Mouse (Mus musculus): ENCODE measurements at regions not wholly inside any gene's neighbourhood (a gene's known extent, or its start where the extent isn't known, plus 50 kb on each side); places are given as distances from the start of the nearest gene placed in this dataset.

DNA sequence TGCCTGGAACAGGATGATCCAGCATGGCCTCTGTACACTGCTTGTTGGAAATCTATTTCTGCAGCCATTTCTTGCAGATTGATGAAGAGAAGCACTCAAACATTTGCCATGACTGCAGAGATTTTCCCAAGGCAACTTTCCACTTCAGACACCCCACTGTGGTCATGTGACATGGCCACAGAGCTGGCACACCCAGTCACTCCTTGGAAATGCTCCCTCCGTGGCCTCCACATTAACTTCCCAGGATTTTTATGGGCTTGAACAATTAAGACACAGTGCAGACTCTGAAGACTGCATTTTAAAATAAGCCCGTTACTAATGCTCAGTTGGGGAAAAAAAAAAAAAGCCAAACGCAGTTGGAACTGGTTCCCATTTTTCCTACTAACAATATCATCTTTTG is 80.2 kb upstream of the Sptlc3 start:
- no peaks in the 10 kb centered on the region for H3K9me3 ChIP-seq (replicated peaks; ENCODE audit: insufficient read depth, low read length)
- no peak overlapping the region for H3K27ac ChIP-seq (ENCODE audit: control insufficient read depth, low read depth, low read length)
- no peaks in the 10 kb centered on the region for H3K36me3 ChIP-seq (ENCODE audit: control insufficient read depth in 1 of 2, insufficient read depth in 2 of 2, low read length in 2 of 2)
- TF ChIP-seq USF1 (IDR thresholded peaks at IDR 0.05; ENCODE audit: low read depth, low read length), result no peak
- no peak for TF ChIP-seq ZKSCAN1 (IDR thresholded peaks at IDR 0.05; ENCODE audit: low read depth, low read length)
- TF ChIP-seq MAFK (IDR thresholded peaks at IDR 0.05; ENCODE audit: borderline replicate concordance, low read depth, low read length), result no peak
- no peak for TF ChIP-seq POLR2AphosphoS2 (IDR thresholded peaks at IDR 0.05; ENCODE audit: low read length)
- TF ChIP-seq GATA1 (IDR thresholded peaks at IDR 0.05; ENCODE audit: low read depth, low read length), result no peak
- TF ChIP-seq JUND (IDR thresholded peaks at IDR 0.05; ENCODE audit: low read depth, low read length), result no peak
- no peak for TF ChIP-seq HCFC1 (IDR thresholded peaks at IDR 0.05; ENCODE audit: low read depth, low read length)
- no peak for TF ChIP-seq TBP (IDR thresholded peaks at IDR 0.05; ENCODE audit: low read depth, low read length)
- TF ChIP-seq SMC3 (IDR thresholded peaks at IDR 0.05; ENCODE audit: low read depth, low read length), result no peak
- no peak for TF ChIP-seq ELF1 (IDR thresholded peaks at IDR 0.05; ENCODE audit: low read depth, low read length)
- no peak for TF ChIP-seq RAD21 (IDR thresholded peaks at IDR 0.05; ENCODE audit: low read depth, low read length)
- TF ChIP-seq ZNF384 (IDR thresholded peaks at IDR 0.05; ENCODE audit: low read depth, low read length), result no peak
- TF ChIP-seq ZC3H11A (IDR thresholded peaks at IDR 0.05; ENCODE audit: low read depth, low read length), result no peak
- TF ChIP-seq ETS1 (IDR thresholded peaks at IDR 0.05; ENCODE audit: low read depth, low read length), result no peak
- TF ChIP-seq ZMIZ1 (IDR thresholded peaks at IDR 0.05; ENCODE audit: low read depth, low read length), result no peak
- no peak for TF ChIP-seq TCF12 (IDR thresholded peaks at IDR 0.05; ENCODE audit: low read depth, low read length)
- H3K9ac ChIP-seq (ENCODE audit: control insufficient read depth, low read depth, low read length, poor library complexity, severe bottlenecking), result no peak overlapping the region
- no peak for DNase-seq (ENCODE audit: low read depth, low spot score)
- H3K79me2 ChIP-seq (ENCODE audit: control insufficient read depth, insufficient read depth, low read length, poor library complexity), result no peaks in the 10 kb centered on the region
- no peaks in the 10 kb centered on the region for H3K4me1 ChIP-seq (ENCODE audit: control insufficient read depth in 1 of 2, insufficient read depth in 2 of 2, low read length in 2 of 2)
- H3K4me3 ChIP-seq (ENCODE audit: control insufficient read depth in 1 of 2, insufficient read depth in 1 of 2, low read depth in 2 of 2, low read length in 2 of 2), result no peak overlapping the region
- no peaks in the 10 kb centered on the region for H3K27me3 ChIP-seq (ENCODE audit: control insufficient read depth in 1 of 2, insufficient read depth in 2 of 2, low read length in 2 of 2)

DNA sequence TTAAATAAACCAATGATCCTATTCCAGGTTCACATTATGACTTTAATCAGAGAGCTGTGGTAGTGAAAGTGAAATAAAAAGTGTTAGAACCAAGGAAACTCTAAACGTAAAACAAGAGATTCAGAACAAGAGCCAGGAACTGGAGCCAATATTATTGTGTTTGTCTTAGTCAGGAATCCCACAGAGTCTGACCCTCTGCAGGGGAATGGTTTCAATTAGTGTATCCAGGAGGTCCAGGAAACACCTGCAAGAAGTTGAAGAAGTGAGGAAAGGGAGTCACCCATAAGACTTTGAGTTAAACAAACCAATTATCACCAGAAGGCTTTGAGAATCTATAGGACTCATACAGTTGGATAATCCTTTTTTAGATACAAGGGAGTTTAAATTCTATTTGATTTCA is 76.2 kb upstream of the Sptlc3 start:
- H3K27ac ChIP-seq (ENCODE audit: control insufficient read depth, low read depth, low read length), result no peak overlapping the region
- no peaks in the 10 kb centered on the region for H3K27me3 ChIP-seq (ENCODE audit: control insufficient read depth in 1 of 2, insufficient read depth in 2 of 2, low read length in 2 of 2)
- DNase-seq (ENCODE audit: low read depth, low spot score), result no peak
- TF ChIP-seq JUND (IDR thresholded peaks at IDR 0.05; ENCODE audit: low read depth, low read length) (no peak), ZC3H11A (IDR thresholded peaks at IDR 0.05; ENCODE audit: low read depth, low read length) (no peak), ZNF384 (IDR thresholded peaks at IDR 0.05; ENCODE audit: low read depth, low read length) (no peak), TBP (IDR thresholded peaks at IDR 0.05; ENCODE audit: low read depth, low read length) (no peak), E2F4 (IDR thresholded peaks at IDR 0.05; ENCODE audit: borderline replicate concordance, low read depth, low read length) (no peak), SIN3A (IDR thresholded peaks at IDR 0.05; ENCODE audit: low read length) (no peak)
- no peaks in the 10 kb centered on the region for H3K9me3 ChIP-seq (replicated peaks; ENCODE audit: insufficient read depth, low read length)
- no peak overlapping the region for H3K4me3 ChIP-seq (ENCODE audit: control insufficient read depth in 1 of 2, insufficient read depth in 1 of 2, low read depth in 2 of 2, low read length in 2 of 2)
- H3K4me1 ChIP-seq (ENCODE audit: control insufficient read depth in 1 of 2, insufficient read depth in 2 of 2, low read length in 2 of 2), result no peaks in the 10 kb centered on the region
- H3K79me2 ChIP-seq (ENCODE audit: control insufficient read depth, insufficient read depth, low read length, poor library complexity), result no peaks in the 10 kb centered on the region
- no peak overlapping the region for H3K9ac ChIP-seq (ENCODE audit: control insufficient read depth, low read depth, low read length, poor library complexity, severe bottlenecking)
- H3K36me3 ChIP-seq (ENCODE audit: control insufficient read depth in 1 of 2, insufficient read depth in 2 of 2, low read length in 2 of 2), result no peaks in the 10 kb centered on the region
